Mouse (Mus musculus): Measurements from ENCODE around the gene Smad6.

- no peak for TF ChIP-seq MAFK (IDR thresholded peaks at IDR 0.05; ENCODE audit: insufficient read depth, low read depth, low read length)
- TF ChIP-seq CHD2 (IDR thresholded peaks at IDR 0.05; ENCODE audit: low read depth, low read length) = no peak
- TF ChIP-seq ZC3H11A (IDR thresholded peaks at IDR 0.05; ENCODE audit: borderline replicate concordance, low read depth, low read length) = no peak
- TF ChIP-seq HCFC1 (IDR thresholded peaks at IDR 0.05; ENCODE audit: borderline replicate concordance, insufficient read depth, low read length) = no peak
These were observed 94.4 kb downstream of the Smad6 start for GRCm38 (mm10) chr9:63927340-63928049.

Data from ES-E14 (cell line).